Mouse (Mus musculus): Measurements from ENCODE around the gene Mipol1.

GRCm38 (mm10) chr12:57505329-57505728, 275.1 kb downstream of the Mipol1 start:
- TF ChIP-seq GATA1 (IDR thresholded peaks at IDR 0.05; ENCODE audit: borderline replicate concordance, low read length) (no peak), FLI1 (IDR thresholded peaks at IDR 0.05; ENCODE audit: low read length) (no peak)
